Mouse (Mus musculus): Measurements from ENCODE around the gene a.

GRCm38 (mm10) chr2:154905796-154906195 is 114.6 kb downstream of the a start:
- TF ChIP-seq EP300 (IDR thresholded peaks at IDR 0.05; ENCODE audit: insufficient read depth, low read depth, low read length), result no peak
- no peak for TF ChIP-seq CTCF (IDR thresholded peaks at IDR 0.05)
